Mouse (Mus musculus) thymus, postnatal 4 days (tissue): ENCODE measurements at regions not wholly inside any gene's neighbourhood (a gene's known extent, or its start where the extent isn't known, plus 50 kb on each side); places are given as distances from the start of the nearest gene placed in this dataset.
A peak's percentile ranks its signal among the peaks of the same experiment; 100 is the strongest.

Experiments
- DNase-seq: peaks from one replicate; pipeline ENCODE4 v3.0.0; 2021

DNA sequence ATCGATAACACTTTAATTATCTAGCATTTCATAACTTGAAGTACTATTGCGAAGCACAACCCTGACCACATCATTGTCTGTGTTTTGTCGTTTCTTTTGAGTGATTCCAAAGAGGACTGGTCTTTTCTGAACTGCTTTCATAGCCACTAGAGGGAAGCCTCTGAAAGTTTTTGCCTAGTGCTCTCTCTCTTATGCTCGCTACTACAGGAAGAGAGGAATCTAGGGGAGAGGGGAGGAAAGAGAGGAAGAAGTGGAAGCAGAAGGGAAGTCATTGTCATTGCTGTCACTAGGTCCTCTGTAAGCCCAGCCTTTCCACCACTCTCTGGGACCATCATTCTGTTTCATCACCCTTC lies 217.1 kb upstream of the Kif2a start:
- DNase-seq: no peak

DNA sequence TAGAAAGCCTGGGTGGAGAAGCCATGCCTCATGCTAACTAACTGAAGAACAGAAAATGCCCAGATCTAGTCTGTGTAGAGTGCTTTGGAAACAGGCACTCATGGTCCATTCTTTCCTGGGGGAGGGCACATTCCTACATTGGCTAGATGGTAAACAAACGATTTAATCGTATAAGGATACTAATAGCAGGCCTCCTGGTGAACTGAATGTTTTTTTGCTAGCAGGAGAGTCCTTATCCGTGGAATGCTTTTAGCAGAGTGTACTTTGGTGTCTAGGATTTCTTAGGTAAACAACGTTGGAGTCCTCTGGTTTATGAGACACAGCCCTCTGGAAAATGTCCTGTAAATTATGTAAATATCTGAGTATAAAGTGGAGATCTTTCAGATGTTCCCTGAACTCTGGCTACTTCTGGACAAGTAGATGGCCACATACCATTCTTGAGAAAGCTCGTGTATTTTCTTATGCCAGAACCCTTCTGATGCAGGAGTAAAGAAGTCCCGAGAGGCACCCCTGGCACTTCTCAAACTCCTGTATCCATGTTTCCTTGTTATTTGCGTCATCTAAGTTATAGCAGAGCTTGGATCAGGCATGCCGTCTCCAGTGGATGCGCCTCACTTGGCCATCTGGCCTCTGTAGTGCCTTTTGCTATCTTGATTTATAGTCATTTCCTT lies 216.6 kb upstream of the Kif2a start:
- DNase-seq: no peak

DNA sequence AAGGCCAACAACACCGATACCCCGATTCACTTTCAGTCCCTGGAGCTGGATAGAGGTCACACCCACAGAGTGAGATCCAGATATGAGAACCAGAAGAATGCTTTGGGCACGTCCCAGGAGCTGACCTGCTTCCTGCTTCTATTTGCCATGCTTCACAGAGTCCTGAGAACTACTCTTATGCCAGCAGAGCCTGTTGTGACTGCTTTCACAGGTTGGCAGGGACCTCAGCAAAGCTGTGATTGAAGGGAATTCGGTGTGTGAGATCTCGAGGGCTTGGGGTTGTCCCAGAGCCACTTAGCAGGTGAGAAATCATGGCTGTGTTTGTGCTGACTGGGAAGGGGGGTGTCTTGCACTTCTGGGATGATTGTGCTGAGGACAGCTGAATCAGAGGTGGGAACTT lies 197.5 kb upstream of the Kif2a start:
- no peak for DNase-seq

- no peak for DNase-seq
Observed at GRCm38 (mm10) chr13:107218351-107218750, 196.4 kb upstream of the Kif2a start.

DNA sequence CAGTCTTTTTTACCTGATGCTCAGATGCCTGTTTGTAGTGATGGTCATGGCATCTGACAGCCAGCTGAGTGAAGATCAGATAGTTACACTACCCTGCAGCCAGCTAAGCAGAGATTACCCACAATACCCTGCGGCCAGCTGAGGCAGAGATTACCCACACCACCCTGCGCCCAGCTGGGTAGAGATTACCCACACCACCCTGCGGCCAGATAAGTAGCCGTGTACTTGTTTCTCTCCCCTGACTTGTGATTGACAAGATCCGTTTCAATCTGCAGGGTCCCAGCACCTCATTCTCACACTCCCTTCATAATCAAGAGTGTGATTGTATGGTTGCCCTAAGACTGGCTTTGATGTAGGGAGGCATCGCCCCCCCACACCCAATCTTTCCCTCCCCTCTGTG lies 195.9 kb upstream of the Kif2a start:
- DNase-seq: no peak

- DNase-seq: no peak
Observed at GRCm38 (mm10) chr13:107213281-107213680, 191.4 kb upstream of the Kif2a start.

DNA sequence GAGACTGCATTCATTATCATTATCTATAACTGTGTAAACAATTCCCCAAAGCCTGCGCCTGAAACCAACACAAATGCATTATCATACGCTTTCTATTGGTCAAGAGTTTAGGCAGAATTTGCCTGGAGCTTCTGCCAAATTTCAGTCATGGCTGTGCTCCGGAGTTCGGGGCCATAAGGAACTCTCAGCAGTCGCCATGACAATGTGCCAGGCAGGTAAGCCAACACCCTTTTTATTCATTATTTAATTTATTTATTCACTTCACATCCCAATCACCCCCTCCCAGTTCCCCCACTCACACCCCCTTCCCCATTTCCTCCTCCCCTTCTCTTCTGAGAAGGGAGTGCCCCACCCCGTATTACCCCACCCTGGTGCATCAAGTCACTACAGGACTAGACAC lies 188.8 kb upstream of the Kif2a start:
- no peak for DNase-seq

- no peak for DNase-seq
Observed at GRCm38 (mm10) chr13:107207354-107208181, 185.6 kb upstream of the Kif2a start.

GRCm38 (mm10) chr13:107199875-107200274 lies 177.9 kb upstream of the Kif2a start:
- no peak for DNase-seq

- DNase-seq: no peak
Observed at GRCm38 (mm10) chr13:107193426-107193825, 171.5 kb upstream of the Kif2a start.

DNA sequence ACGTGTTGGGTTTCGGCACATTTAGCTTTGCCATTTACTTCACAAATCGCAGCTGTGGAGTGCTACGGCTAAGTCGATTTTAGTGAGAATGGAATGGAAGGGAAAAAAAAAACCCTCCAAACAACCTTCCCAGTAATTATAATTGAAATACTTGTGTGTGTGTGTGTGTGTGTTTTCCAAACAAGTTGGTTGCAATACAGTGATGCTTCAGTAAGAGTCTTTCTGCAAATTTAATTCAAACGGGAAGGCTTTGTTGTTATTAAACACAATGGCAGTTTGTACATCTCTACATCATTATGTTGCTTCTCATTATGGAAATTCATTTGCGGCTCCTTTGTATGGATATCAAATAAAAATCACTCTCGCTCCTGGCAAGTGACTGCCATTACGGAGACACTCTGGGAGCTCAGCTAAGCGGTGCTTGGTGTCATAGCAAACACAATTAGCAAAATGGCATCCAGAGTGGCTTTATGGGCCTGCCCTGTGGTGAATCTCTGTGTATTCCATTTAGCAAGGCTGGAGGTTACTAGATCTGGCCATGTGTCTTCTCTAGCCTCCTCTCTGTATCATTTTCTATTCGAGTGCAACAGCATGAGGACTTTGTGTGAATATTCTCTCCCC lies 165.4 kb upstream of the Kif2a start:
- no peak for DNase-seq

DNA sequence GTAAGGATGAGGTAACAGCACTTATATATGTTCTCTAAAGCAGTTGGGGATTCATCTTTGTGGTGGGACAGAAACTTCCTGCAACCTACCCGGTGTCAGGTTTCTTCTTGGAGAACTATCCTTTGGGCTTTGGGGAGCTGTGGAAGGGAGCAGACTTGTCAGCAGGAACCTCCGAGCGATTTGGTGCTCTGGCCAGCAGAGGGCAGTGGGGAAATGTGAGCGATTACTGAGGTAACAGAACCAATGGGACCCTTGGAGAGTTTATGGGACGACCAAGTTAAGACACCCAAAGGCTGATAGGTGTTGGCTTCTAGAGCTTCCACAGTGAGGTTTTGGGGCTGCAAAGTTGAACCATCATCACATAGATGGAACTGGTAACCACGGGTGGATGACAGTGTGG lies 160.6 kb upstream of the Kif2a start:
- DNase-seq: peak; percentile 70

GRCm38 (mm10) chr13:107179551-107179950 lies 157.6 kb upstream of the Kif2a start:
- DNase-seq: no peak

- no peak for DNase-seq
Observed at GRCm38 (mm10) chr13:107177595-107177994, 155.7 kb upstream of the Kif2a start.

DNA sequence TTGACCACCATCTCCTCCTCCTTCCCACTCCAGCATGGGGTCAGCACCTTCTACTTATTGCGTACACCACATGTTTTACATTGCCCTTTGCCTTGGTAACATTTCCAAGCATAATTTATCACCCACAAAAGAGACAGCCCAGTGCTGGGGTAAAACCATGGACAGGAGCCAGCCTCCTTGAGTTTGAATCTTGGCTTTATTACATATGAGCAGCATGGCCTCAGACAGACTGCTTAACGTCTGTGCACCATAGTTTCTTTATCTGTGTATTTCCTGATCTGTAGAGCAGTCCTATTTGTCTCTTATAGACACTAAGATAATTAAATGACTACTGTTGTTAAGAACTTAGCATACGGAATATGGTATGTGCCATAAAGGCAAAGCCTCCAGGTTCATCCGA lies 154.0 kb upstream of the Kif2a start:
- no peak for DNase-seq

- peak; percentile 18 for DNase-seq
Observed at GRCm38 (mm10) chr13:107168599-107169149, 146.7 kb upstream of the Kif2a start.

DNA sequence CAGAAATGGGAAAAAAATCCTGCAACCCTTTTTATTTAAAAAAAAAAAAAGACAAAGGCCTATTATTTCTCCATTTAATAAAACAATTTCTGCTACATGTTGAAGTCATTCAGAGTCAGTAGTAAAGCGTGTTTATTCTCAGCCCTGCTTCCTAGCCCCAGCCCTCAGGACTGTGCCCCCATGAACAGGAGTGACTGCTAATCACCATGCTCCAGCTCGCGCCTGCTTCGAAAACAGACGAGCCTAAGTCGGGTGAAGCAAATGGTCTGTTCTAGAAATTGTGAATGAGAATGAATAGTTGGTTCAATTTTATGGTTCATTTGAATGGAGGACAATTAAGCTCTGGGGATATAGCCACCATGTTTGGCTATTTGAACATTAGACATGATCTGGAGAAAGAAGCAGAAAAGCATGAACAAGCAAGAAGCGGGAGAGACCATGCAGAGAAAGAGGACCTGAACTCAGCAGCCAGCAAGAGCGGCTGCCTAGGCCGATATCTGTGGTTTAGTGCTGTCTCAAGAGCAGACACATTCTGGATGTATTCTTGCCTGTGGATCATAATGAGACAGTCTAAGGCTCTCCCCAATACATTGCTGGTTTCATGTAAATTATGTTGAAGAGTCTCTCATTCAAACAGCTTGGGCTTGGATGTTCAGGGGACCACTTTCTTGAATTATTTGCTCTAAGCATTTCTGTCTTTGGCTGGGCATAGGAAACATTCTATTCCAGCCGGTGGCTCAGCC lies 146.1 kb upstream of the Kif2a start:
- DNase-seq: no peak

GRCm38 (mm10) chr13:107151548-107151947 lies 129.6 kb upstream of the Kif2a start:
- no peak for DNase-seq

- no peak for DNase-seq
Observed at GRCm38 (mm10) chr13:107141209-107141608, 119.3 kb upstream of the Kif2a start.

- no peak for DNase-seq
Observed at GRCm38 (mm10) chr13:107134125-107134524, 112.2 kb upstream of the Kif2a start.

- no peak for DNase-seq
Observed at GRCm38 (mm10) chr13:107126636-107127035, 104.7 kb upstream of the Kif2a start.

DNA sequence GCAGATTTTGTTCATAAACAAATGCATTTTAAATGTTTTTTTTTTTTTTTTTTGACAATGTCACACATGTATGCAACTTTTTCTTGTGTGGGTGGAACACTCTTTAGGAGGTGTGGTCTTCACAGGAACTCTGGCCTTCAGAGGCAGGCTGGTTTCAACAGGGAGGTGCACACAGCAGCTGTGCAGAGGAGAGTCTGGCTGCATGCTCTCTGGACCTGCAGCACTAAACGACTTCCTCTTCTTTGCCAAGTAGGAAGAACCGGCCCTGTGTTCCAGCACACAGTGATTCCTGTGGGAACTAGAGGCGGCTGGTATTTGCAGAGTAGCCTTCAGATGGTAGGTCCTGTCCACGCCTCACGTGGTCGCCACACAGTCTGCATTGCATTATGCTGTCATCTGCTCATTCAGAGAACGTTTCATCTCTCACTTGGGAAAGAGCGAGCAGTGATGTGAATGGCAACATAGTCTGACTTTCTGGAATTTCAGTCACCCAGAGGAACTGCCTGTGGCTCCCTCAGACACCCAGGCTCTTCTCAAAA lies 102.3 kb upstream of the Kif2a start:
- DNase-seq: no peak
